22 mouse cellular contexts compared by ENCODE assay signal in the genomic region with DNA sequence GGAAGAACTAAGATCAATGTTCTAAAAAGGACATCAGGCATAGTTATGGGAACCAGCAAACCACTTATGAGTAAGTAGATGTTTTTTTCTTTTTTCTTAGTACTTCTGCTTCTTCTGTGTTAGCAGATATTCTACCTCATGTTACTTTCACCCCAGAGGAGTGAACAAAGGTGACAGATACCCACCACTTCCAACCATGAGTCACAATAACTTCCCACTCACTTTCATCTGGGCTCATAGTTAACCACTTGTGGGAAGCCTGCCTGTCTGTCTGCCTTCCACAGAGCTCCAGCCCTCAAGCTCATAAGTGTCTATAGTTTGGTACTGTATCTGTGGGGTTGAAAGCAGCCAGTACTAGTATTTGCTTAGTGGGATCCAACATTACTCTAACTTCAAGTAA.
"Had no signal": no experiment of that assay in that cellular context is flagged by ENCODE, and none has a peak within 500 bp of the region (broad histone marks: within the 10 kb centered on the region; RNA-seq: fewer than 3 reads in every experiment).

No protein-coding gene starts in this region.

- H3K36me3 ChIP-seq: limb, embryonic 12.5 days; limb, embryonic 15.5 days; liver, embryonic 12.5 days; liver, embryonic 15.5 days; lung, embryonic 15.5 days; neural tube, embryonic 12.5 days; neural tube, embryonic 15.5 days had no signal

- H3K9me3 ChIP-seq: limb, embryonic 12.5 days; limb, embryonic 15.5 days; liver, embryonic 12.5 days; liver, embryonic 15.5 days; lung, embryonic 15.5 days; neural tube, embryonic 12.5 days; neural tube, embryonic 15.5 days had no signal

- ATAC-seq: liver, embryonic 12.5 days had no signal

- H3K4me1 ChIP-seq: limb, embryonic 15.5 days; liver, embryonic 12.5 days; liver, embryonic 15.5 days; lung, embryonic 15.5 days; neural tube, embryonic 12.5 days; neural tube, embryonic 15.5 days had no signal

- DNase-seq: kidney, adult 18-20 months; kidney, adult 9 months; kidney, postnatal 25 days; layer of hippocampus, adult 9-11 months; lung, adult 18-20 months; lung, postnatal 10 days; lung, postnatal 36 days; midbrain, embryonic 14.5 days; retina, postnatal 1 day; right cerebral cortex, postnatal 25 days; spleen, adult 18-20 months; thymus, adult 18-20 months; thymus, postnatal 14 days had no signal

- H3K27ac ChIP-seq: kidney, postnatal 0 days; layer of hippocampus, adult 2 months; limb, embryonic 12.5 days; limb, embryonic 15.5 days; liver, embryonic 12.5 days; liver, embryonic 15.5 days; lung, embryonic 15.5 days; neural tube, embryonic 12.5 days; neural tube, embryonic 15.5 days had no signal

- H3K4me3 ChIP-seq: layer of hippocampus, adult 2 months; limb, embryonic 12.5 days; limb, embryonic 15.5 days; liver, embryonic 12.5 days; liver, embryonic 15.5 days; lung, embryonic 15.5 days; neural tube, embryonic 12.5 days; neural tube, embryonic 15.5 days had no signal

- H3K27me3 ChIP-seq: limb, embryonic 12.5 days; limb, embryonic 15.5 days; liver, embryonic 12.5 days; liver, embryonic 15.5 days; lung, embryonic 15.5 days; neural tube, embryonic 12.5 days; neural tube, embryonic 15.5 days had no signal
